Mouse (Mus musculus) CH12F3 (cell line): ENCODE data around the gene Dcakd.

ENCODE experiments used
- in situ Hi-C: fragments of 300-500 bp; cut with MboI; formaldehyde crosslinking; loops from 2 replicates; pipeline ENCODE4 v1.14.3; 2020; ENCODE audit warnings: low sequenced_read_pairs

The Dcakd gene

DNA sequence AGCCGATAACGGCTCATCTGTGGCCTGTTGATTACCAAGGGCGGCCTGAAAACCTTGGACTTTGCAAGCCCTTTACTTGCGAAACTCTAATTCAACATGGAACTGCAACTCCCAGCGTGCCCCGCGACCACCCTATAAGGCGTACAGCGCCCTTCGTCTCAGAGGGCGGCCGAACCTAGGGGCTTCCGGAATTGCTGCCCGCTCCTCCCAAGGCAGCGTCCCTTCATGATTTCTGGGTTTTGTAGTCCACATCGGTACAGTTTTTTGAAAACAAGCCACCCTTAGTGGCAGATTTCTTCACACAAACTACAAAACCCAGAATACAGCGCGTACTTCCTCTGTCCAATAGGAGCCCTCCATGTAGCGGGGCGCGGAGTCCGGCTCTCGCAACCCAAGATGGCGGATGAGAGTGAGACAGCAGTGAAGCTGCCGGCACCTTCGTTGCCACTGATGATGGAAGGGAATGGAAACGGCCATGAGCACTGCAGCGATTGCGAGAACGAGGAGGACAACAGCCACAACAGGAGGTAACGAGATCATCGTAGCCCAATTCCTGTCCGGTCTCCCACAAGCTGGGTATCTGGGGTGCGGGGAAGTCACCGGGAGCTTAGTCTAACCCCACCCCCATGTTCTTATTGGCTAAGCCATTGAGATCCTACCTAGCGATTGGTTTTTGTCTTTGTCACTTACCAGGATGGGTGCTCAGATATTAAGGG, at the start of gene Dcakd, which contains the start of gene Nmt1:
Dcakd (minus strand) TSS at position 158 of the 716 bp plus-strand sequence.
Nmt1 (plus strand) TSS at position 15 of the 716 bp plus-strand sequence.
- in situ Hi-C loops, result no loop called here

DNA sequence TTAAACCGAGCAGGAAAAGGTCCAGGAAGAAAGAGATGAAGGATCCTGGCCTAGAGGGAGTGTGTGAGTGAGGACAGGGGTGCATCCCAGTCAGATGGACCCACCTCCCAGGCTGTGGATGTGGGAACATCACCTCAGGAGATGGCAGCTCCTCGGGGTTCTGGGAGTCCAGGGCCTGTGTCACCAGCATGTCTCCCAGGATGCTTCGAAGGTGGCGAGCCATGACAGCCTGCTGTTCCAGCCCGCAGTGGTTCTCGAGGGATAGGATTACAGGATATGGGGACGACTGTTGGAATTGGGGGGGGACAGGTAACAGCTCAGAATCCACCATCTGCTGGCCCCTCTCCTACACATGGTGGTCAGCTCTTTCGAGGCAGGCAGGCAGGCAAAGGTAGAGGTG, 48.4 kb upstream of the Dcakd start:
- in situ Hi-C loops, result no loop called here

DNA sequence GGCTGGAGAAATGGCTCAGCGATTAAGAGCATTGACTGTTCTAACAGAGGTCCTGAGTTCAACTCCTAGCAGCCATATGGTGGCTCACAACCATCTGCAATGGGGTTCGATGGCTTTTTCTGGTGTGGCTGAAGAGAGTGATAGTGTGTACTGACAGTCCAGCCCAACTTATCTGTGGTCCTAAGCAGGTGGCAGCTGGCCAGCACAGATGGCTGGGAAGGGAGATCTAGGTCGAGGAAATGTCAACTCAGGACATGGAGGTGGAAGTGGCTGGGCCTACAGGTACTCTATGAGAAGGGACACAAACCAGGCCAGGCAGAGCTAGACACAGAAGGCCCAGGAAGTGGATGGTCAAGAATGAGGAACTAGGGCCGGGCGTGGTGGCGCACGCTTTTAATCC, 47.9 kb upstream of the Dcakd start:
- in situ Hi-C loops, result no loop called here

DNA sequence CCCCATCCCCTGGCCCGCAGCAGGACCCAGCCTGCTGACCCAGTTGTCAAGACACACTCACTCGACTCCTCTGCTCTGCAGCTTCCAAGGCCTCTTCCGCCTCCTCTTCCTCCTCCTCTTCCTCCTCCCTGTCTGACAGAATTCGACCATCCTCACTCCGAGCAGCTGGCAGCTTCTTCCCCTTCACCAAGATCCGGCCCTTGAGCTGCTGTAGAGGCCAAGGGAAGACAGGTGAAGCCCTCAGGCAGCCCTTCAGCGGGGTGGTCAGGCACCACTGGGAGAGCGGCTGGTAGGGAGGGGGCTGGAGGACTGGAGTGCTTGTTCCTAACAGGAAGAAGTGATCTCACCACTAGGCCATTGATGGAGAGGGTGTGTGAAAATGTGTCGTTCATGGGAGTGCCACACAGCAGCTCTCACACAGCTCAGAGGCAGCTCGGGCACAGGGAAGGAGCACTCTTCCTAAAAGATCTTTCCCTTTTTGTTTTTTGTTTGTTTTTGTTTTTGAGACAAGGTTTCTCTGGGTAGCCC, 46.7 kb upstream of the Dcakd start:
- in situ Hi-C loops, result no loop called here

DNA sequence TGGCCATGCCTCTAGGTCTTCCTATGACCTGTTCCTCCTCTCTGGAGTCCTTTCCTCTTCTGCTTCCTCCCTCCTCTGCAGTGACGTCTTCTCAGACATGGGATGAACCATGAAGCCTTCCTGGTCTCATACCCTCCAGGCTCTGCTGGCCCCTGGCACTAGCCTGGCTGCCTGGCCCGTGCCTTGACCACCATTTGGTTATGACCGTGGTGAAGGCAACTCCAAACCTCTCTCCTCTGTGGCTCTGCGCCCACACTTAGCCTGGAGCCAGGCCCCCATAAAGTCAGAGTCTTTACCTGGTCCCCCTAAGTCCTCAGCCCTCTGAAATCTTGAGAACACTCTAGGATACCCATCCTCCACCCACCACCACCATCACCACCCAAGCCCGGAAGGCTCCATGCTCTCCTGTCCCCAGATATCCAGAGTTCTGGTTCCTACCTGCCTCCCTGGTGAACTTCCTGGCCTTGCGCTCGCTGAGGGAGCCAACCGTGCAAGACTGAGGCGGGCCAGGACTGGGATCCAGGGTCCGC, 46.1 kb upstream of the Dcakd start:
- in situ Hi-C loops, result no loop called here

DNA sequence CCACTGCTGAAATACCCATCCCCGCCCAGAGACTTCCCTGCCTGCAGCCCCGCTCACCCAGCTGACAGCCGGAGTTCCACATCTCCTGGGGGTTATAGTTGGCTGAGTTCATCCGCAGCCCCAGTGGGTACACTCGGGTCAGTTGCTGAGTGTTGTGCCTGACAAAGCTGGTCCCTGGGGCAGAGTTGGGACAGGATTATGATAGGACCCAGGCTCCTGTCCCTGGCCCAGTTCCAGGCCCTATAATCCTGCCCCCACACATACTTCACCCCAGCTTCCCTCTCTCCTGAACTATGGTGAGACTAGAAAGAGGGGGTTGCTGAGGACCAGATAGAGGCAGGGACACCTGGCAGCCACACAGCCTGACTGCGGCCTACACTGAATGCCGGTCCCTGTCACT, 45.5 kb upstream of the Dcakd start:
- in situ Hi-C loops, result no loop called here

DNA sequence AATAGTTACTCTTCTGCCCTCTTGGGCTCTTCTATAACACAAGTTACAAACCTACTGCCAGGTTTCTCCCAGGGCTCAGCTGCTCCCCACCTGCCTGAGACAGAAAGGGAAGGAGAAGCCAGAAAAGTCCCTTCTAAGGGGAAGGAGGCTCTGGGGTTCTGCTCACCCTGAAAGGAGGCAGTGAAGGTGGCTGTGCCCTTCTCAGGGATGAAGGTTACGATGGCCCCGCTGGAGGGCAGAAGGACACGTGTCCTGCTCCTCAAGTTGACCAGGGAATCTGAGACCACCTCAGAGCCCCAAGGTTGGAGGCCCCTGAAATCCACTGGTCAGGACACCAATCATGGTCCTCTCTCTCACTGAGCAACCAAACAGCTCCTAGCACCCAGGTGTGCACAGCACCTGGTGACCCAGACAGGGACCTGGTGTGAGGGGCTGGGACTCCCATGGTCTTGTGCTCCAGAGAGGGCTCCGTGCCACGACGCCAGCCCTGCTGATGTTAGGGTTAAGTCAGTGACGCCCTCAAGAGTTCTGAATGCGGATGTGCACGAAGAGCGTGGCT, 42.3 kb upstream of the Dcakd start:
- in situ Hi-C loops, result no loop called here

DNA sequence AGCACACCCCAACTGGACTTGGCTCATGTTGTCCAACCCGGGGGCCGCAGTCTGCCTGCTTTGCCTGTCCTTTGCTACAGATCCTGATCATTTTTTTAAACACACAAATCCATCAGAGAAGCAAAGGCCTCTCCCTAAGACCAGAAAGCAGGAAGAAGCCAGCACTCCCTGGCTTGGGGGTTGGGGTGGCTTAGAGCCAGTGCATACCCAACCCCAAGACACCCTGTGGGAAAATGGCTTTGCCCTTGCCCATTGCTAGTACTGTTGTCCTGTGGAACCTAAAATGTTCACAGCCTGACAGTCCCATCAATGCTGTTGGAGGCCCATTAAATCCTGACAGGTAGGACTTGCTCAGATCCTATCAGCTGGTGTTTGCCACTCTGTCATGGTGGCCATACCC, 41.6 kb upstream of the Dcakd start:
- in situ Hi-C loops, result no loop called here

DNA sequence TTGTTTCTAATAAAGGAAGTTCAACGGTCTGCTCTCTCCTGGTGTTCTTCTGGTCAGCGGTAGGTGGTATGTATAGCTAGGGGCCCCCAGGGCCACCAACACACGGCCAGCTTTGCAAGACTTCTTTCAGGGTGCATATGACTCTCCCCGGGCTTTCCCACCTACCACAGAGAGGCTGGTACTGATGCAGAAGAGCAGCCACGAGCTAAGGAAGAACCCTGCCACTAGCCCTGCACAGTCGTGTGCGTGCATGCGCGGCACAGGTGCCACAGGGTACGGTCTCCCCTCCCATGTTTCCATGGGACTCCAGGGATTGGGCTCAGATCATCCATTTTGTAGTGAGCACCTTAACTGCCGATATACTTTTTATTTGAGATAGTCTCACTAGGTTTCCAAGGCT, 40.8 kb upstream of the Dcakd start:
- in situ Hi-C loops, result no loop called here

DNA sequence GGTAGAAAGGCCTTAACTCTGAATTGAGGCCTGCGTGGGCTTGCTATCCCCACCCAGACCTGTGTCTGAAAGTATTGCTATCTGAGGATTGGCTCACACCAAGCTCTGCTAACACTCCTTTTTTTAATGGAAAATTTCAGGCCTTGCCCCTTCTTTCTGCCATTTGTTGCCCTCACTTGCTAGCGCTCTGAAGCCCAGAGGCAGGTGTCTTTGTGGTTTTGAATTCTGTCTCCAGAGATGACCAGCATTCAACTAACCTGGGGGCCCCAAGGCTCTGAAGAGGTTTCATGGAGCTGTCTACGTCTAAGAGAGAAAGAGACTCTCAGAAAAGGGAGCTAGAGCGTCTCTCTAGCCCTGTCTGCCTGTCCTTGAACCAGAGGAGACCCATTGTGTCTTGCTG, 40.1 kb upstream of the Dcakd start:
- in situ Hi-C loops, result no loop called here

DNA sequence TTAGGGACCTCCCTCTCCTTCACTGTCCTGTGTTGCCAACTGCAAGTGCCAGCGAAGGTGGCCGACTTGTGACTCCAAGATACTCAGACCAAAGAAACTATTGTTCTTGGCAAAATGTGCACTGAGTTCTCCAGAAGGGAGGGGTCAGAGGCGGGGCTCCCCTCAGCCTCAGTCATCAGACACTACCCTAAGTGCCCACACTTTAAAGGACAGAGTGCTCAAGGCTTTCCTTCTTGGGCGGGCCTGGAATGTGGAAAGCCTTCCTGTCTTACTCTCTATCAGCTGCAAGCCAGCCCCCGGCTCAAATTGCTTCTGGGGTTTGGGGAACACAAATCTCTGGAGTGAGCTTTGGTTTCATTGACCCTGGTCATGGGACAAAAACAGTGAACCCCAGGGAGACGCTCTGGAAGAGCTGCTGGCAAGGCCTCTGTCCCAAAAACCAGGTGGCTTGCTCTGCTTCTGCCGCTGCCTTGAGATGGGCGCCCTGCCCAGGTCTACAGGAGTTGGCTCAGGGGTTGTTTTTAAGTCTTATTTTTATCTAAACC, 39.4 kb upstream of the Dcakd start:
- in situ Hi-C loops, result no loop called here

DNA sequence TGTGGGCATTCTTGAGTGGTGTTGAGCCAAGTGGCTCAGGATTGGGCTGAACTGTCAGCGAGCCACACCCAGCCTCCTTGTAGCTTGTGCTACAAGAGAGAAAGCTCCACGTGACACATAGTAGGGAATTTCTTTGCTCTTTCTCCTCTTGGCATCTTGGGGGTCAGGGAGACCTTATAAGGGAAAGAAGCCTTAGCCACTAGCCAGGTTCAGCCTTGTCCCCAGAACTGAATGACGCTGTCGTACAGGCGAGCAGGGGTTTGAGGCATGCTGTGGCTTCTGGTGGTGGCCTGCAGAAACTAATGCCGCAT, 38.9 kb upstream of the Dcakd start:
- in situ Hi-C loops, result no loop called here

DNA sequence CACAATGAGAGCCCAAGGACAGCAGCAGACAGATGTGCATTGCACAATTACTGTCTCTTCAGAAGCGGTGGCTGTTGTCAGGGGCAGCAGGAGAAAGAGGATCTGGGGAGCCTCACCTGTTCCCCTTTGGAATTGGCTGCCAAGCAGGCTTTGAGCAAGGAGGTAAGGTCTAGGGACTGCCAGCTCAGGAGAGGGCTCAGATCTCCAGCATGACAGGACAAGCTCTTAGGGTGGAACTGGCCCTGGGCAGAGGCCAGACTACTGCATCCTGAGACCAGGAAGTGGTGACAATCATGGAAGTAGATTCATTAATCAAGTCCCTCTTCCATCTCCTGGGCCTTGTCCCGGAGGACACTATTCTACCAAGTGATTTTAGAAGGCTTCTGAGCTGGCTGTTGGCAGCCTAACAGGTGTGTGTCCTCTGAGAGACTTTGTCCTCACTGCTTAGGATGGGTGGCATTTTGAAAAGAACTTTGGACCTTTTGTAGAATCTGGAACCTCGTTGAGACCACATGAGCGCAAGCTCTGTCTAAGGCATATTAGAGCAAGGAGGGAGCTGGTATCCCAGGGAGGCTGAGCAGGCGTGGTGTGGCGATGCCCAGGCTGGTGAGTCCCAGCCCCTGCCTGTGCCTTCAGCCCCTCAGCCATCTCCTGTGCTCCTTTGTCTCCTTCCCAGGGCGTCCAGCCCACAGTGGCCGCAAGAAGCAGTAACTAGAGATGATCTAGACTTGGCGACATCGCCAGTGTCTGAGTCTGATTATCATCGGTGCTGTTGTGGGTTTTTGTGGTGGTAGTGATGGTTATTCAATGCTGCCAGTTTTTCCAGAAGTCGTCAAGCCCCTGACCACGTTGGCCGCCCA, 38.3 kb upstream of the Dcakd start:
- in situ Hi-C loops, result no loop called here

DNA sequence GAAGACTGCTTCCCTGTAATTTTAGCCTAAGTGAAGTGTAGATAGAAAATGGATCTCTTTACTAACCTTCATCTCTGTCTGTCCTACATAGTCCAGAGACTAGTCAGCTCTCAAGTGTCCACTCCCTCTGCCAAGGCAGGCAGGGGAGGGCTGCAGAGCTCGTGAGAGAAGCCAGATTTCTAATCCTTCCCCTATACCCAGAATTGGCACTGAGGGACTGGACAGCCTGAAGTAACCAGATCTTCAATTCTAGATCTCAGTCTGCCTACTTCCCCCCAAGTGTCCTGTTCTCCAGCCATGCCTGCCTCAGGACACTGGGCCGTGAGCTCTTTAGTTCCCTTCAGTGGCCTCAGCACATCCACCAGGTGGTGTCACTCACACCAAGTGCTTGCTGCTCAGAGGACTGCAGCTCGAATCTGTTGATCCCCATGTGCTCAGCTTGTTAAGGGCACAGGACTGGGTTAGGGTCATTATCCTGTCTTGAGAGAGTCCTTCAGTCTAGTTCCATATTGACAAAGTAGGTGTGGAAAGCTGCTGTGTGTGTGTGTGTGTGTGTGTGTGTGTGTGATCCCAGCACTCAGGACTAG, 30.5 kb upstream of the Dcakd start:
- in situ Hi-C loops, result no loop called here

DNA sequence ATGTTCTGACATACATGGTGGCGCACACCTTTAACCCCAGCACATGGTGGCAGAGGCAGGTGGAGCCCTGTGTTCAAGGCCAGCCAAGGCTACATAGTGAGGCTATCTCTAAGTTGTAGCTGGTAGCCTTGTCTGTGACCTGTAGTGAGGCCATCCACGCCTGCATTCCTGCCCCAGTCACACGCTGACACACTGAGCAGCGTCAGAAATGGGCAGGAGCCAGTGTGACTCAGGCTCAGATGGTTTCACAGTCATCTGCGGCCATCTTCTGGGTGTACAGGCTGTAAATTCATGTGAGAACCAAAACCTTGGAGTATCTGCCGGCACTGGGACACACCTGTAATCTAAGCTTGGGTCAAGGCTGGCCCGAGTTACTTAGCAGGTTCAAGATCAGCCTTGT, 28.5 kb upstream of the Dcakd start:
- in situ Hi-C loops, result no loop called here

DNA sequence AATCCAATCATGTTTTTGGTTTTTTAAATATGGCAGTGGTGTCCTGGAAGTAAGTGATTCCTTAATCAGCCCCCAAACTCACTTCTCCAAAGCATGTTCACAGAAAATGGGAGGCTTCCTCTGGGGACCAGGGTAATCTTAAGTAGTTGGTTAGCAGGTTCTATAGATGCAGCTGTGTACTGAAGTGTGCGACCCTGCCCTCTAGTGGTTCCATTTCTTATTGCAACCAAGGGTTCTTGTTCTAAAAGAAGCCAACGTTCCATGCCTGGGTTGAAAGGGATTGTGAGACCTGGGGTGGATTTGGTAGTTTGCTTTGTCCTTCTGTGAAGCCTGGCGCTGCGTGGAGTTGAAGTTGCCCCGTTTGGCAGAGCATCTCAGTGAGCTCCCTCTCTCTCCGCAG, 26.7 kb upstream of the Dcakd start:
- in situ Hi-C loops, result no loop called here

DNA sequence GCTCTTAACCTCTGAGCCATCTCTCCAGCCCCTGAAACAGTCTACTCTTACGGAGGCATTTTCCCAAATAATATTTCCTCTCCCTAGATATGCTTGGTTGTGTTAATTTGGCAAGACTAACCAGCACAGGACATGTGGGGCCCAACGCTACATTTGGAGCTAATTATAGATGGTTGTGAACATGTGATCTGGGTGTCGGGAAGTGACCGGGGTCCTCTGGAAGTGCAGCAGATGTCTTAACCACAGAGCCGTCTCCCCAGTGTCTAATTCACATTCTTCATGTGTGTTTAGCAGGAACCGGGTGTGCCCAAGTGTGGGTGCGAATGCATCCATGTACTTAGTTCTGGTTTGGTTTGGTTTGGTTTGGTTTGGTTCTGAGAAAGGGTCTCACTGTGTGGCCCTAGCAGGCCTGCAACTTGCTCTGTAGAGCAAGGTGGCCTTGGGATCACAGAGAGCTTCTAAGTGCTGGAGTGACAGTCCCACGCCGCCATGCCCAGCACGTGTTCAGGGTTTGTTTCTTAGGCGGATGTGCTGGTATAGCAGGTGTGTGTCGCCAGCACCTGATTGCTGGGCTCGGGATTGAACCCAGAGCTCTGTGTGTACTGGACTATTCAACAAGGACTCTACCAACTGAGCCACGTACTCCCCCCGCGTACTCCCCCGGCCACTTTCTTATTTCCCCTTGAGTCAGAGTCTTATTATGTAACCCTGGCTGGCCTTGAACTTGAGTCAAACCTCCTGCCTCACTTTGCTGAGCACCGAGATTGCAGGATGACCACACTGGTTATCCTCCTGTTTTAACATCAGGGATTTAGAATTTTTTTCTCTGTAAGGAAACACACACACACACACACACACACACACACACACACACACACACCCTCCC, 25.3 kb upstream of the Dcakd start:
- in situ Hi-C loops, result no loop called here

DNA sequence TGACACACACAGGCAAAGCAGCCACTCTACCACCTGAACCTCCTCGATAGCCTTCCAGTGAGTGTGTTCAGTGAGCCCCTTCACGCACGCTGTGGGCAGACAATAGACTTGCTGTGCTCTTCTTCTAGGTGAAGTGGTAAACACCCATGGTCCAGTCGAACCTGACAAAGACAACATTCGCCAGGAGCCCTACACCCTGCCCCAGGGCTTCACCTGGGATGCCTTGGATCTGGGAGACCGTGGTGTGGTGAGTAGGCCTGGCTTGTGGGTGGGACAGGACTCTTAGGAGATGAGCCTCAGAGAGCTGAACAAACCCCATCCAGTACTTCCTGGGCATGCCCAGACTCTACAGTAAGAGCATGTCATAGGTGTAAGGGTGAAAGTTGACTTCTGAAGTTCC, 23.9 kb upstream of the Dcakd start:
- in situ Hi-C loops, result no loop called here

DNA sequence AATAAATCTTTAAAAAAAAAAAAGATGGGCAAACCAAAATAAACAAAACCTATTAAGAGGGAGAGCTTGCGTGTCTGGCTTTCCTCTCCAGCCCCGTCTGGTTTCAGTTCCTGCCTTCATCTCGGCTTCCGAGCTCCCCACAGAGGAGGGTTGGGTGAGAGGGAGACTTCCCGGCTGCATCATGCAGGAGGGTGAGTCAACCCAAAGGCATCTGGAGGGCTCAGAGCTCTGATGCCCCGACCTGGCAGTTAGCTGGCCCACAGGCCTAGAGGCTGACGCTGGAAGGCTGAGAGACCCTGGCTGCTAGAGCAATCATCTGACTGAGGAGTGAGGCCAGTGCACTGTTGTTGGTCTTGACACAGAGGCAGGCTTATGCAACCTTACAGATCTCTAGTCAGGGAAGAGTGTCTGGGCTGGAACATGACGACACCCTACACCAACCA, 23.1 kb upstream of the Dcakd start:
- in situ Hi-C loops, result no loop called here

DNA sequence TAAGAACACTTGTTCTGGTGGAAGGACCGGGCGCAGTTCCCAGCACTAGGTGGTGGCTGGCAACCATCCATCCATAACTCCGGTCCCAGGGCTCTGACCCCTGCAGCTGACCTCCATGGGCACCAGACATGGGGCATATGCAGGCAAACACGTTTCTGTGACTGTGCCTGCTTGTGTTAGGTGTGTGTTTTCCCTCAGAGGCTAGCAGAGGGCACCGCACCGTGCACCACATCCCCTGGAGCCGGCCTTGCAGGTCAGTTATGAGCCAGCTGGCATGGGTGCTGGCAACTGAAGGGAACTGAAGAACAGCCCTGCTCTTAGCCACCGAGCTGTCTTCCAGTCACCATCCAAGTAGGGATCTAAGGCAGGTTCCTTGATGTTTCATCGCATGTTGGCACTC, 22.0 kb upstream of the Dcakd start:
- in situ Hi-C loops, result no loop called here
